8 mouse cellular contexts compared by ENCODE assay signal in the genomic region with DNA sequence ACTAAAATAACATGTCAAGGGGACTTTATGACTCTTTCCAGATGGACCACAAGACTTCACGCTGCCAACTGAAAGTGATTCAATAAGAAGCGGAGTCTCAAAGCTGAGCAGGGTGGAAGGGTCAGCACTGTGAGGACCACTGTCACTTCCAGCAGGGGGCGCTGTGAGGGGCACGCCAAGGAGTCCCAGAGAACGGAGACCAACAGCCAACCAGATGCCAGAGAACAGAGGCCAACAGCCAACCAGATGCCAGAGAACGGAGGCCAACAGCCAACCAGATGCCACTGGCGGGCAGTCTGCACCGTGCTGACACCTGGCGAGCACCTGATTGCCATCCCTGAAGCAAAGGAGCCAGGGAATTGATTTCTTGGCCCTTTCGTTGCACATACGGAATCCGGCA. TPM values are rescaled to one million over a fixed set of nuclear protein-coding genes. Genes with fewer than 3 reads are reported as not detected.
A peak's percentile ranks its signal among the peaks of the same experiment; 100 is the strongest.
DNase-seq lines count a peak whose midpoint lies in the region; ATAC-seq lines count a peak whose summit lies in the region.

No protein-coding gene starts in this region.

- no peak overlapping the region for H3K4me3 ChIP-seq in forebrain, embryonic 12.5 days (replicated peaks)
- no peak overlapping the region for H3K4me3 ChIP-seq in limb, embryonic 10.5 days
- H3K4me3 ChIP-seq in midbrain, embryonic 13.5 days (replicated peaks) = no peak overlapping the region

- peaks cover 19% of the 10 kb centered on the region for H3K4me1 ChIP-seq in forebrain, embryonic 12.5 days
- peaks cover 42% of the 10 kb centered on the region for H3K4me1 ChIP-seq in limb, embryonic 10.5 days
- H3K4me1 ChIP-seq in midbrain, embryonic 13.5 days (replicated peaks) = peaks cover 19% of the 10 kb centered on the region

- no peaks in the 10 kb centered on the region for H3K9me3 ChIP-seq in forebrain, embryonic 12.5 days
- no peaks in the 10 kb centered on the region for H3K9me3 ChIP-seq in limb, embryonic 10.5 days (replicated peaks)
- H3K9me3 ChIP-seq in midbrain, embryonic 13.5 days = no peaks in the 10 kb centered on the region

- no peaks in the 10 kb centered on the region for H3K36me3 ChIP-seq in forebrain, embryonic 12.5 days (replicated peaks)
- H3K36me3 ChIP-seq in limb, embryonic 10.5 days = peaks cover 3% of the 10 kb centered on the region; the same call in 1 of the 2 replicates
- no peaks in the 10 kb centered on the region for H3K36me3 ChIP-seq in midbrain, embryonic 13.5 days

- 32% methylated on average over 12 of the region's 12 CpGs for WGBS in forebrain, embryonic 12.5 days
- WGBS in limb, embryonic 10.5 days = 22% methylated on average over 12 of the region's 12 CpGs
- WGBS in midbrain, embryonic 13.5 days = 34% methylated on average over 12 of the region's 12 CpGs

- no peak overlapping the region for H3K27ac ChIP-seq in forebrain, embryonic 12.5 days
- no peak overlapping the region for H3K27ac ChIP-seq in limb, embryonic 10.5 days
- no peak overlapping the region for H3K27ac ChIP-seq in midbrain, embryonic 13.5 days

- intact Hi-C loops in gastrocnemius, postnatal 14 days (cut with DNase I; ENCODE audit: low total_unique reads) = no loop called here

- peak; percentile 42; the same call in 1 of the 2 replicates for ATAC-seq in forebrain, embryonic 12.5 days (ENCODE audit: low FRiP score)
- 0 out of 2 replicates have a peak, but pooled peaks have one; percentile 48 for ATAC-seq in midbrain, embryonic 13.5 days

- no peak overlapping the region for H3K9ac ChIP-seq in forebrain, embryonic 12.5 days
- no peak overlapping the region; the same call in 1 of the 2 replicates for H3K9ac ChIP-seq in midbrain, embryonic 13.5 days (replicated peaks)

- peak; percentile 51 for DNase-seq in gastrocnemius, postnatal 14 days
- DNase-seq in gastrocnemius, postnatal 25 days = no peak
- DNase-seq in ES-CJ7 (ENCODE audit: low read depth, low spot score) = peak; percentile 88
- DNase-seq in limb, embryonic 10.5 days (ENCODE audit: low spot score) = peak; percentile 88
- peak; percentile 38 for DNase-seq in yolk sac, embryonic 10.5 days (ENCODE audit: low spot score)
- no peak for DNase-seq in left cerebral cortex, adult 8-10 months (ENCODE audit: low spot score in 2 of 2)

- H3K4me2 ChIP-seq in forebrain, embryonic 12.5 days = no peak overlapping the region
- H3K4me2 ChIP-seq in midbrain, embryonic 13.5 days (replicated peaks) = peak overlapping the region; percentile 22; the same call in 1 of the 2 replicates

- no peaks in the 10 kb centered on the region for H3K27me3 ChIP-seq in forebrain, embryonic 12.5 days
- no peaks in the 10 kb centered on the region for H3K27me3 ChIP-seq in limb, embryonic 10.5 days (ENCODE audit: low read depth, poor library complexity, severe bottlenecking)
- no peaks in the 10 kb centered on the region for H3K27me3 ChIP-seq in midbrain, embryonic 13.5 days

RNA-seq across cellular contexts. Expression of gene St6galnac3, which starts 49.9 kb away (rescaled TPM):
- 1 to 10 TPM; 2.9 to 4.4 TPM for total RNA-seq in gastrocnemius, postnatal 14 days (2021)
- 1 to 10 TPM; 2.3 to 2.8 TPM for total RNA-seq in gastrocnemius, postnatal 25 days (2021)
- 22.7 and 26.9 TPM in 2 replicates for polyA plus RNA-seq in forebrain, embryonic 12.5 days (2016; fragmentation: Nextera tagmentation; extraction: Ambion mirVana)
- polyA plus RNA-seq in limb, embryonic 10.5 days (2016; fragmentation: Nextera tagmentation; extraction: Ambion mirVana) = 53.3 and 53.6 TPM in 2 replicates
- polyA plus RNA-seq in midbrain, embryonic 13.5 days (2015; fragmentation: Nextera tagmentation; extraction: Ambion mirVana) = 24.1 and 26.7 TPM in 2 replicates
- total RNA-seq in left cerebral cortex, adult 8-10 months (2022) = 10 to 100 TPM; 19.2 to 25.5 (median 24.8) TPM

Comparison
In these comparisons a context has a peak if more than half of its experiments do, and no peak if none do; other contexts are left out.
1. DNase-seq: peak in gastrocnemius, postnatal 14 days (single experiment), ES-CJ7 (single experiment), limb, embryonic 10.5 days (single experiment) and yolk sac, embryonic 10.5 days (single experiment); none in gastrocnemius, postnatal 25 days (single experiment) and left cerebral cortex, adult 8-10 months (0 of 2).